Mouse (Mus musculus) megakaryocyte, embryonic 14.5 days (primary cell): Measurements from ENCODE around the gene Klf1. TPM values are rescaled to one million over a fixed set of nuclear protein-coding genes. Genes with fewer than 3 reads are reported as not detected.

ENCODE experiments used
- H3K27me3 ChIP-seq: replicated peaks from 2 replicates; pipeline ENCODE3; 2012; ENCODE audit warnings: inconsistent platforms
- H3K36me3 ChIP-seq: replicated peaks from 2 replicates; pipeline ENCODE3; 2012; ENCODE audit warnings: low read length, inconsistent platforms, mixed read lengths
- H3K4me1 ChIP-seq: 2 replicates; pipeline ENCODE4 v1.6.1; 2012; ENCODE audit warnings: inconsistent platforms
- H3K4me3 ChIP-seq: replicated peaks from 2 replicates; pipeline ENCODE3; 2012; ENCODE audit warnings: moderate library complexity, mild to moderate bottlenecking, inconsistent platforms
- H3K9me3 ChIP-seq: 2 replicates; pipeline ENCODE4 v1.6.1; 2012; ENCODE audit warnings: inconsistent platforms
- FLI1 ChIP-seq: IDR thresholded peaks from 2 replicates; pipeline ENCODE4 v1.6.1; 2012; ENCODE audit warnings: low read length, inconsistent platforms, mixed read lengths
- GATA1 ChIP-seq: IDR thresholded peaks from 3 replicates; pipeline ENCODE4 v1.6.1; 2012; ENCODE audit warnings: mixed read lengths, low read length, inconsistent platforms, borderline replicate concordance
- polyA plus RNA-seq: library from polyadenylated mRNA; stranded (reverse); fragments of >175 nt; gene quantifications from 2 replicates; pipeline ENCODE4 v1.2.3, GENCODE M21; 2012; ENCODE audit warnings: low replicate concordance; ENCODE audit not compliant: insufficient read depth

Gene Klf1
- polyA plus RNA-seq, 1 experiment = 11.9 TPM

- Histone ChIP-seq H3K4me3 (no peak overlapping the region), H3K9me3 (no peaks in the 10 kb centered on the region), H3K36me3 (peaks cover 53% of the 10 kb centered on the region), H3K4me1 (peaks cover 7% of the 10 kb centered on the region), H3K27me3 (no peaks in the 10 kb centered on the region)
- TF ChIP-seq GATA1 (no peak), FLI1 (no peak)
These were observed 17.0 kb upstream of the Klf1 start for GRCm38 (mm10) chr8:84884728-84885127.

- TF ChIP-seq GATA1 = no peak
- TF ChIP-seq FLI1 = no peak
- H3K4me1 ChIP-seq = peaks cover 19% of the 10 kb centered on the region
These were observed 13.4 kb upstream of the Klf1 start for GRCm38 (mm10) chr8:84888280-84888679.

GRCm38 (mm10) chr8:84889141-84889540, 12.6 kb upstream of the Klf1 start:
- no peaks in the 10 kb centered on the region for H3K9me3 ChIP-seq
- peaks cover 60% of the 10 kb centered on the region for H3K36me3 ChIP-seq
- no peaks in the 10 kb centered on the region for H3K27me3 ChIP-seq
- no peak overlapping the region for H3K4me3 ChIP-seq
- no peak for TF ChIP-seq GATA1
- no peak for TF ChIP-seq FLI1
- H3K4me1 ChIP-seq = peaks cover 27% of the 10 kb centered on the region

More at GRCm38 (mm10) chr8:84888280-84888679, 13.4 kb upstream of the Klf1 start:
- H3K36me3 ChIP-seq = peaks cover 64% of the 10 kb centered on the region
- no peaks in the 10 kb centered on the region for H3K9me3 ChIP-seq
- no peak overlapping the region for H3K4me3 ChIP-seq
- no peaks in the 10 kb centered on the region for H3K27me3 ChIP-seq

- H3K27me3 ChIP-seq = no peaks in the 10 kb centered on the region
- H3K36me3 ChIP-seq = peaks cover 27% of the 10 kb centered on the region
- peaks cover 29% of the 10 kb centered on the region for H3K4me1 ChIP-seq
- no peaks in the 10 kb centered on the region for H3K9me3 ChIP-seq
- peak overlapping the region; percentile 98 for H3K4me3 ChIP-seq
- TF ChIP-seq FLI1 (no peak), GATA1 (no peak)
These were observed 8.6 kb upstream of the Klf1 start for GRCm38 (mm10) chr8:84892993-84893708.

- Histone ChIP-seq H3K36me3 (peaks cover 21% of the 10 kb centered on the region), H3K4me3 (peak within 1 kb of the TSS; percentile 98), H3K4me1 (peaks cover 29% of the 10 kb centered on the region), H3K9me3 (no peaks in the 10 kb centered on the region), H3K27me3 (no peaks in the 10 kb centered on the region)
- TF ChIP-seq FLI1 (no peak), GATA1 (no peak)
These were observed 8.0 kb upstream of the Klf1 start, which contains the start of gene Gcdh for GRCm38 (mm10) chr8:84893709-84894134. TSS of gene Gcdh (minus strand) at chr8:84893921.

GRCm38 (mm10) chr8:84895963-84896362, 5.8 kb upstream of the Klf1 start:
- H3K4me1 ChIP-seq = peaks cover 37% of the 10 kb centered on the region
- H3K9me3 ChIP-seq = no peaks in the 10 kb centered on the region
- H3K4me3 ChIP-seq = no peak overlapping the region
- TF ChIP-seq FLI1 (no peak), GATA1 (no peak)
- H3K27me3 ChIP-seq = peaks cover 4% of the 10 kb centered on the region
- peaks cover 5% of the 10 kb centered on the region for H3K36me3 ChIP-seq

GRCm38 (mm10) chr8:84901071-84901470, 657 bp upstream of the Klf1 start:
- no peaks in the 10 kb centered on the region for H3K9me3 ChIP-seq
- peaks cover 4% of the 10 kb centered on the region for H3K27me3 ChIP-seq
- peaks cover 41% of the 10 kb centered on the region for H3K4me1 ChIP-seq
- no peak overlapping the region for H3K4me3 ChIP-seq
- no peaks in the 10 kb centered on the region for H3K36me3 ChIP-seq
- TF ChIP-seq FLI1 = no peak
- TF ChIP-seq GATA1 = no peak

GRCm38 (mm10) chr8:84902367-84902919, 715 bp downstream of the Klf1 start:
- Histone ChIP-seq H3K4me3 (peak overlapping the region; percentile 94), H3K36me3 (no peaks in the 10 kb centered on the region), H3K9me3 (no peaks in the 10 kb centered on the region), H3K27me3 (peaks cover 4% of the 10 kb centered on the region), H3K4me1 (peaks cover 40% of the 10 kb centered on the region)
- TF ChIP-seq FLI1 = no peak
- TF ChIP-seq GATA1 = no peak

- H3K4me1 ChIP-seq = peaks cover 43% of the 10 kb centered on the region
- H3K27me3 ChIP-seq = peaks cover 4% of the 10 kb centered on the region
- no peaks in the 10 kb centered on the region for H3K36me3 ChIP-seq
- no peaks in the 10 kb centered on the region for H3K9me3 ChIP-seq
- TF ChIP-seq FLI1 = no peak
- TF ChIP-seq GATA1 = no peak
- H3K4me3 ChIP-seq = peak overlapping the region; percentile 94
These were observed 1.4 kb downstream of the Klf1 start for GRCm38 (mm10) chr8:84902920-84903661.
